Mouse (Mus musculus) embryonic facial prominence, embryonic 12.5 days (tissue): ENCODE results near the gene Tmem38a. TPM values are rescaled to one million over a fixed set of nuclear protein-coding genes. Genes with fewer than 3 reads are reported as not detected.

Source experiments
- ATAC-seq: fragments of 200-750 bp; cut with Nextera tagmentation; 2 replicates; pipeline ENCODE4 v1.8.0; 2017; ENCODE audit not compliant: insufficient number of reproducible peaks, insufficient read depth, low FRiP score, low TSS enrichment
- H3K27ac ChIP-seq: fragments of 300-500 bp; sonication (generic); 2 replicates; pipeline ENCODE4 v1.5.1; 2016; ENCODE audit warnings: mild to moderate bottlenecking
- H3K27me3 ChIP-seq: fragments of 300-500 bp; sonication (generic); 2 replicates; pipeline ENCODE4 v1.6.1; 2016; ENCODE audit warnings: mild to moderate bottlenecking, moderate library complexity
- H3K36me3 ChIP-seq: fragments of 300-500 bp; sonication (generic); 2 replicates; pipeline ENCODE4 v1.6.1; 2016; ENCODE audit warnings: mild to moderate bottlenecking
- H3K4me1 ChIP-seq: fragments of 300-500 bp; sonication (generic); 2 replicates; pipeline ENCODE4 v1.6.1; 2016
- H3K4me2 ChIP-seq: fragments of 300-500 bp; sonication (generic); replicated peaks from 2 replicates; pipeline ENCODE4 v1.6.1; 2016; ENCODE audit warnings: mild to moderate bottlenecking, moderate library complexity
- H3K4me3 ChIP-seq: fragments of 300-500 bp; sonication (generic); 2 replicates; pipeline ENCODE4 v1.5.1; 2016; ENCODE audit warnings: mild to moderate bottlenecking
- H3K9ac ChIP-seq: fragments of 300-500 bp; sonication (generic); 2 replicates; pipeline ENCODE4 v1.6.1; 2016; ENCODE audit warnings: mild to moderate bottlenecking, moderate library complexity
- H3K9me3 ChIP-seq: fragments of 300-500 bp; sonication (generic); 2 replicates; pipeline ENCODE4 v1.6.1; 2016; ENCODE audit warnings: mild to moderate bottlenecking, moderate library complexity
- WGBS: fragments of 180-500 bp; shearing (Covaris S2); methylation state at CpG from one replicate; pipeline ENCODE4 v1.1.7; 2016; 5-methylcytosine and 5-hydroxymethylcytosine counted together
- microRNA-seq: library from miRNA; unstranded; fragments of <30 nt; microRNA quantifications from one replicate; pipeline ENCODE4, GENCODE M21; 2017
- polyA plus RNA-seq: library from polyadenylated mRNA; unstranded; fragments of >200 nt; fragmentation: Nextera tagmentation; extraction: Ambion mirVana; gene quantifications from 2 replicates; pipeline ENCODE4 v1.2.1, GENCODE M21; 2016

Tmem38a gene
- polyA plus RNA-seq, 1 experiment from 2014 or later, result 17.1 TPM

DNA sequence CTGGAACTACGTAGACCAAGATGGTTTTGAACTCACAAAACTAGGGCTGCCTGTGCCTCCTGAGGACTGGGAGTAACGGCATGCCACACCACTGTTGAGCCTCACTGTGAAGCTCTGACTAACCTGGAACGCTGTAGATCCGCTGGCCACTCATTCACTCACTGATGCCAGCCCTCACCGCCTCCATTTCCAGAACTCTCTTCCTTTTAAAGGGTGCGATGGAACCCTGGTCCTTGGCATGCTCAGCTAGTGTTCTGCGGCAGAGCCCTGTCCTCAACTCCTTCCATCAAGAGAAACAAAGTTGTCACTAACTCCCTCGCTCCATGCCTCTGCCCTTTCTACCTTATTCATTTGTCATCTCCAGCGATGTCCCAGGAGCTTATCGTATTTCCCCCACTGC is 17.0 kb downstream of the Tmem38a start:
- no peak for ATAC-seq
- H3K9me3 ChIP-seq, result no peaks in the 10 kb centered on the region

DNA sequence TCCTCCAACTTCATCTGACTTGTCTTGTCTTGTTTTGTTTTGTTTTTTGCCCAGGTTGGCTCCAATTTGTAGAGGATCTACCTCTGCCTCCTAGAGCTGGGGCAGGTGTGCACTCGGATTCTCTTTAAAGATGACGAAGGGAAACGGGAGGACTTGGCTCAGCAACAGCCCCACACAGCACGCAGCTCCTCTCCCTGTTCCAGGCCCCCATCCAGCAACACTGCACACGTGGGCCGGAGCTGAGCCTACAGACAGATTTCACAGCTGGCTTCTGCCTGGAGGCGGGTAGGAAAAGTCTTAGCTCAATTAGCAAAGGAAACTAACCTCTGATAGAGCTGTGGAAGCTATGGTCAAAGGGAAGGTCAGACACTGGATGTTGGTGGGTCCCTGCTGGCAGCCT is 17.4 kb downstream of the Tmem38a start:
- 64% methylated on average over 7 of the region's 7 CpGs for WGBS
- no peak for ATAC-seq
- no peaks in the 10 kb centered on the region for H3K4me1 ChIP-seq
- H3K36me3 ChIP-seq, result no peaks in the 10 kb centered on the region; the same call in 1 of the 2 replicates
- no peak overlapping the region for H3K27ac ChIP-seq
- H3K27me3 ChIP-seq, result no peaks in the 10 kb centered on the region
- H3K9me3 ChIP-seq, result no peaks in the 10 kb centered on the region
- H3K4me3 ChIP-seq, result no peak overlapping the region
- no peak overlapping the region for H3K4me2 ChIP-seq
- H3K9ac ChIP-seq, result no peak overlapping the region

More for the DNA sequence above, 17.0 kb downstream of the Tmem38a start:
- no peak overlapping the region for H3K27ac ChIP-seq
- WGBS, result 90% methylated on average over 10 of the region's 10 CpGs
- no peak overlapping the region for H3K4me2 ChIP-seq
- no peaks in the 10 kb centered on the region; the same call in 1 of the 2 replicates for H3K36me3 ChIP-seq
- H3K27me3 ChIP-seq, result no peaks in the 10 kb centered on the region
- no peak overlapping the region for H3K9ac ChIP-seq
- H3K4me3 ChIP-seq, result no peak overlapping the region
- no peaks in the 10 kb centered on the region for H3K4me1 ChIP-seq

DNA sequence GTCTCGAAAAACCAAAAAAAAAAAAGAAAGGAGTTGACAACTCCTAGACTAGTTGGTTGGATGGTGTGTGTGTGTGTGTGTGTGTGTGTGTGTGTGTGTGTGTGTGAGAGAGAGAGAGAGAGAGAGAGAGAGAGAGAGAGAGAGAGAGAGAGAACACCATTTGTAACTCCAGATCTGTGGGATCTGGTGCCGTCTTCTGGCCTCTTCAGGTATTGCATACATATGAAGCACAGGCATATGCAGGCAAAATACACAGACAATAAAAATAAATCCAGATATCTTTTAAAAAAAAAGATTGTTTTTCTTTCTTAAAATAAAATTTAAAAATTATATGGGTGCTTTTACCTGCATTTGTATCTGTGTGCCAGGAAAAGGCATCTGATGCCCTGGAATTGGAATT is 18.3 kb downstream of the Tmem38a start:
- Histone ChIP-seq H3K4me2 (no peak overlapping the region), H3K4me3 (no peak overlapping the region), H3K9me3 (no peaks in the 10 kb centered on the region), H3K4me1 (no peaks in the 10 kb centered on the region), H3K27me3 (no peaks in the 10 kb centered on the region), H3K27ac (no peak overlapping the region), H3K36me3 (no peaks in the 10 kb centered on the region; the same call in 1 of the 2 replicates), H3K9ac (no peak overlapping the region)
- WGBS, result 55% methylated on average over 2 of the region's 2 CpGs
- ATAC-seq, result no peak

Small RNA genes lying within 50 kb of the gene (microRNA-seq; reads per million reads assigned to microRNA genes)
- gene Gm28019, result not detected

Other genes starting within 250 kb of the Tmem38a start
- gene Eps15l1, start 150.6 kb upstream of the Tmem38a start, polyA plus RNA-seq, result 69.0 and 71.8 TPM in 2 replicates
- 1.4 and 1.7 TPM in 2 replicates for gene Calr3, start 128.2 kb upstream of the Tmem38a start, polyA plus RNA-seq
- 18.7 and 19.0 TPM in 2 replicates for gene 1700030K09Rik, start 128.2 kb upstream of the Tmem38a start, polyA plus RNA-seq
- 64.4 and 66.5 TPM in 2 replicates for gene Cherp, start 96.8 kb upstream of the Tmem38a start, polyA plus RNA-seq
- gene Slc35e1, start 79.4 kb upstream of the Tmem38a start, polyA plus RNA-seq, result 29.4 and 33.0 TPM in 2 replicates
- 22.3 and 23.4 TPM in 2 replicates for gene Med26, start 23.8 kb upstream of the Tmem38a start, polyA plus RNA-seq
- gene Smim7, start 967 bp upstream of the Tmem38a start, polyA plus RNA-seq, result 115 and 123 TPM in 2 replicates
- 0.05 and 0.13 TPM in 2 replicates for gene Nwd1, start 74.7 kb downstream of the Tmem38a start, polyA plus RNA-seq
- 177 and 182 TPM in 2 replicates for gene Sin3b, start 151.2 kb downstream of the Tmem38a start, polyA plus RNA-seq
- 1.8 and 2.2 TPM in 2 replicates for gene F2rl3, start 189.8 kb downstream of the Tmem38a start, polyA plus RNA-seq